Mouse (Mus musculus) B cell, adult 2 months (primary cell): ENCODE data around the gene Snx29.
A peak's percentile ranks its signal among the peaks of the same experiment; 100 is the strongest.
"Not testable (repeated sequence)": the region's sequence is repeated elsewhere in the genome, so short reads cannot be mapped to it uniquely, and the experiment has no call there.

ENCODE experiments used
- DNase-seq, 2 experiments: peaks; one replicate each; pipeline ENCODE4 v3.0.0; 2022

Snx29 gene

DNA sequence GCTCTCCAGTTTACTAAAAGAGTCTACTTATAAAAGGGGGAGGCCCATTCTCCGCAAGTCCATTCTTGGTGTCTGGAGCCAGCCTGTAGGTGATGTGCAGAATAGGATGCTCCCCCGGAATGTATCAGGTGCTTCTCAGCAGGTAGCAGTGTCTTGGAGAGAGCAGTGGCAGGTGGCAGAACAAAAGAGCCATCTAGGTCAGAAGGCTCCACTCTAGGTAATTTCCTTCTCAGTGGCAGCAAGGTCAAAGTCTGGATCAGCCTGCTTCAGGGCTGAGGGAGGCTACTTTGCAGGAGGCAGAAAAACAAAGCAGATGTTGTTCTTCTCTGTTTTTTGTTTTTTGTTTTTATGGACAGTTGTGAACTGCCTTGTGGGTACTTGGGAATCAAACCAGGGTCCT, 37.9 kb downstream of the Snx29 start:
- not testable (repeated sequence) for DNase-seq

DNA sequence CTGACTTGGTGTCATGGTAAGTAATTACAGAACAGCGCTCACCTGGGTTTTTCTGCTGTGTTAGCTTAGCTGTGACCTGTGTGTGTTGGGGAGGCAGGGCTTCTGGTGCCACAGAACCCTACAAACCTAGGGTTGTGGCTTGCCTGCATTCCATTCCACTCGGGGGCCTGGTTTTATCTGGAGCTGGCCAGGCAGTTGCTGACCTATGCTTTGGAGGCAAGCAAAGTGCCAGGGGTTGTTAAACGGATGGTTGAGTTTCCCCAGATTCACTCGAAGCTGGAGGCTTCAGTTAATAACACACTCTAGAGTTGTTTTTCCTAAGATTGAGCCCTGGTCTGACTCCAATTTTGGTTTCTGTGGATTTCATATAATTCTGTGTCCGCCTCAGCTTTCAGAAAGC, 42.9 kb downstream of the Snx29 start:
- no peak for DNase-seq

DNA sequence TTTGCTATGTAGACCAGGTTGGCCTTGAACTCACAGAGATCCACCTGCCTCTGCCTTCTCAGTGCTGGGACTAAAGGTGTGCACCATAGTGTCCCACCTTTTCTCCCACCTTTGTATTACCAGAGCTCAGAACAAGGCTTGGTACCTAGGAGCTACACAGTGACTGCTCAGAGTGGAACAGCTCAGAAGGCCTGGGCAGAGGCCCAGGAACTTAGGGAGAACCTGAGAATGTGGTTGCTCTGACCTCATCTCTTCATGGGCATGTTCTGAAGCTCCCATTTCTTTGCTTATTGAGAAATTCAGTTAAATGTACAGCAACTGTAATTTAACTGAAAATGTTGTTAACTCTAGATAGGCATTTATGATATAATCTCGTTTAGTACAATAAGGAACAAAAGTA, 44.1 kb downstream of the Snx29 start:
- no peak for DNase-seq

DNA sequence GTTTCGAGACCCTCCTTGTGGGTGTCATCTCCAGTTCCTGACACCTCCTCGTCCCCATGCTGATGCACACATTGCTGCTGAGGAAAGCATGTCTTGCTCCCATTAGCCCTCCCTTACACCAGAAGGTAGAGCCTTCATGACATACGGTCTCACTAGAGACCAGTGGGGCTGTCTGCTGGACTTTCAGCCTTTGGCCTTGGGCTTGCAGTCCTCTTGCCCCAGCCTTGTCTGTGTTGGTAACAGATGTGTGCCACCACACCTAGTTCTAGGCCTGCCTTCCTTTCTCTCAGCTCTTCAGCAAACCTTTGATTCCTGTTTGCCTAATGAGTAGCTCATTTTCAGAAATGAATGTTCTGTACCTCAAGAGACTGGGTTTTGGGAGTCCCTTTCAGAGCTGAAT, 45.7 kb downstream of the Snx29 start:
- DNase-seq: no peak

DNA sequence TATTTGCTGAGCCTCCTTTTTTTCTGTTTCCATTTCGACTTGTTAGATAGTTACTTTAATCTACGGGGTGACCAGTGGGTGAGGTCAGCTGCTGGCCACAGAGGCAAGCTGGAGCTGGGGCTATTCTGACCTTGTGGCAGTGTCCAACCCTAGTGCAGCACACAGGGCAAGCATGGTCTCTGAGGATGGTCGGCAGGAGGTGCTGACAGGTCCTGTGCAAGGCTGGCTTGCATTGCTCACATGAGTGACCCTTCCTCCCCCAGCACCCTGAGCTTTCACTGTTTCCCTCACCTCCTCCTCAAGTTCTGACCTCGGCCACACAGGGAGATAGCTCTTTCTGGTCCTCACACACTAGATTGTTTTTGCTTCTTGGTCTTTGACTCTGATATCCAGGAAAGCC, 46.5 kb downstream of the Snx29 start:
- no peak for DNase-seq

DNA sequence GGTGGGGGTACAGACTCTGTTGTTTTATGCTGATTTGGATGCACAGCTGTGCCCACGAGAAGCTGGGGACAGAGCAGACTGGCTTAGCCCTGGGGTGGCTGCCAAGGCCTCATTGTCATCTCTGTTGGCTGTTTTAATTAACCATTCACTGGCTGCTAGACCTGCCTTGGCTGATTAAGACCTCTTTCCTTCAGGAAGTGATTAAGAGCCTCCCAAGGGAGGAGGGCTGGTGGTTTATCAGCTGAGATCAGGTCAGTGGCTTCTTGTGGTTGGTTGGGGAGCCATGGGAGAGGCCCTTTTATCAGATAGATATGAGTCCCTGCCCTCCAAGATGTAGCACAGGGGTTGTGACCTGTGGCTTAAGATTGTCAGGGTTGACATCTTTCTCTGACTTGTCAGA, 46.9 kb downstream of the Snx29 start:
- no peak for DNase-seq

DNA sequence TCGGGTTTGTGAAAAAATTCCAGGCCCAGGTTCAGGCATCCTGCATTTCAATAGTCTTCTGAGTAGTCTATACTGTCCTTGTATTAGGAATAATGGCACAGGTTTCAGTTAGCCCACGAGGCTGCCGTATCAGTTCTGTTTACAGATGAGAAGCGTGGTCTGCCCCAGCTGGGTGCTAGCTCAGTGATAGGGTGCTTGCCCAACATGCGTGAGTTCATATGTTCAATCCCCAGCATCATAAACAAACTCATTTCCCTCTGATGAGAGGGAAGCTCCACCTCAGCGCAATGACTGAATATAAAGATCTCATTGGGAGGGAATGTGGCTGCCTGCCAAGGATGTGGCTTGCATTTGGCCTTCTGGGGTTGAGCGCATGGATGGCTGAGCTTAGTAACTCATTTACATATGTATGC, 47.4 kb downstream of the Snx29 start:
- peak in 1 of 2 experiments; percentile 22 for DNase-seq

DNA sequence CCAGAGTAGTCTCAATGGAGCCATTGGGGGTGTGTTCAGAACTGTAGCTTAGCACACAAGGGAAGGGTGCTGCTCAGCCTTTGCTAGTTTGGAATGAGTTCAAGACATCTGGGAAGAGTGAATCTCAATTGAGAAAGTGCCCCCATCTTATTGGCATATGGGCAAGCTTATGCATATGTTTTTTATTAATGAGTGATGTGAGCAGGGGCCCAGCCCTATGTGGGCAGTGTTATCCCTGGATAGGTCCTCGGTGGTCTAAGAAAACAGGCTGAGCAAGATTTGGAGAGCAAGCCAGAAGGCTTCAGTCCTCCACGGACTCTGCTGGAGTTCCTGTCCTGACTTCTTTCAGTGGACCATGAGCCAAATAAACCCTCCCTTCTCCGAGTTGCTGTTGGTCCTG, 56.6 kb downstream of the Snx29 start:
- no peak for DNase-seq

DNA sequence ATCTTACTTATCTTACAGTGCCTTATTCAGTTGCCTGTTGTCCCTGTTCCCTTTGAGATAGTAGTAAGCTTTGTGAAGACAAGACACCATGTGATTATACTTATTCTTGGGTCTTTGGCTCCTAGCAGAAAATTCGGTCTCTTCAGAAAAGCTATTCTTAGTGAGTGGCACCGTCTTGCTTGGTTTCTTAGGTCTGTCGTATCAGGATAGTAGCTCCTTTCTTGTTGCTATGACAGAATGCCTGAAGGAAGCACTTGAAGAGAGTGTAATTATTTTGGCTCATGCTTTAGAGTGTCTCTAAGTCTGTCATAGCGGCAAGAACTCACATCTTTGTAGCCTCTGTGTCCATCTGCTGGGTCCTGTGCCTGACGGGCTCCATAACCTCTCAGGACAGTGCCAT, 57.3 kb downstream of the Snx29 start:
- DNase-seq: no peak

DNA sequence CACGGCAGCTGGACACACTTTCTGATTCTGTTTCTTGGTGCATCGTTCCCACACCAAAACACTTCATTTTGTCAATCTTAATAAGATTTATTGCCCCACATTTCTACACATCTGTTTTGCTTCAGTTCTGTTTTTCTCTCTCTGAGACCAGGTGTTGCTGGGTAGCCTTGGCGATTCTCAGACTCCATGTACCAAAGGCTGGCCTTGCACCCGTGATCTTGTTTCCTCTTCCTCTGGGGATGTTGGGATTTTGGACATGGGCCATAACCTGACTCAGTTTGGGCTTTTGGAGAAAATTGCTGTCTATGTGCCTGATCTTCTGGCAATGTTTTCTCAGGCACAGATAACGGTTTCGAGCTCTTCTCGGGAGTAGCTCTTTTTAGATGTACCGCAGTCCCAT, 58.2 kb downstream of the Snx29 start:
- no peak for DNase-seq

DNA sequence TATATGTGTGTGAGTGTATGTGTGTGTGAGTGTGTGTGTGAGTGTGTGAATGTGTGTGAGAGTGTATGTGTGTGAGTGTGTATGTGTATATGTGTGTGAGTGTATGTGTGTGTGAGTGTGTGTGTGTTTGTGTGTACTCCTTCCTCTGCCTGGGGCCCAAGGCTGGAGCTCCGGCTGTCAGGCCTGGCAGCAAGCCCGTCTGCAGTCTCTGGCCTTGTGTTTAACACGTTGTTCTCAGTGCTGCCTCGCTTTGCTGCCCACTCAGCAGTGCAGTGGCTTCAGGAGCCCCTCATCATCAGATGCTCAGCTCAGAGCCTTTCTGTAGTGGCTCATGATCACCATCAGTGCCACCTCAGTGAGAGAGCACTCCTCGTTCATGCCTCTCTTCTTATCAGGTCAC, 61.7 kb downstream of the Snx29 start:
- no peak for DNase-seq

DNA sequence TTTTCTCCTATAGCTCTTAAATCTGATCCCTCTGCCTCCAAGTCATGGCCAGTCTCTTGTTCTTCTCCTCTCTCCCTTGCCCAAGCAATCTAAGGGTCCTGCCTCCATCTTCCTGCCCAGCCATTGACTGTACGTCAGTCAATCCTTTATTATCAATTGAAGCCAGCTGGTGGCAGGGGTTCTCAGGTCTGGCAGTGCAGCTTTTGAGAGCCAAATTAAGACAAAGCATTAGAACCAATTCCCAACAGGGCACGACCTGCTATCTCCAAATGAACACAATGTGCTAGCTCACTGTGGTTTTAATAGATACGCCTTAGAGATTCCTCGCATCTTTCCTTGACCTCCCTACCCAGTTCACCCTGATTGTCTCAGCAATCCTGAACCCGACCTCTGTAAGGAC, 62.4 kb downstream of the Snx29 start:
- no peak for DNase-seq

DNA sequence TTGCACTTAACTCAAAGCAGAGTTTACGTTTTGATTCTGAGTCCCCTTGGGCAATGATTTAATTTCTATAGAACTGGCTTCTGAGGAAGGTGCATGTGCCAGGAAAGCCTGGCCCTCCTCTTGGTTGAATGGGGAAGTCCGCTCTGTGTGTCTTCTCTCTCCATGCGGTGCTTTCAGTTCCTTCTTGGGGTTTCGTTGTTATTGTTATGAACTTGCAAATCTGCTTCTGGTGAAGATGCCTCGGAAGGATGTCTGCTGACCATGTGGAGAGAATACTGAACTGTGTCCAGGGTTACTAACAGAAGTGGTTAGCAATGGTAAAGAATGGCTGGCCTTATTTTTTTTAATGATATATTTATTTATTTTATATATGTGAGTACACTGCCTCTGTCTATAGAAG, 63.1 kb downstream of the Snx29 start:
- peak; percentile 77 to 82 for DNase-seq

DNA sequence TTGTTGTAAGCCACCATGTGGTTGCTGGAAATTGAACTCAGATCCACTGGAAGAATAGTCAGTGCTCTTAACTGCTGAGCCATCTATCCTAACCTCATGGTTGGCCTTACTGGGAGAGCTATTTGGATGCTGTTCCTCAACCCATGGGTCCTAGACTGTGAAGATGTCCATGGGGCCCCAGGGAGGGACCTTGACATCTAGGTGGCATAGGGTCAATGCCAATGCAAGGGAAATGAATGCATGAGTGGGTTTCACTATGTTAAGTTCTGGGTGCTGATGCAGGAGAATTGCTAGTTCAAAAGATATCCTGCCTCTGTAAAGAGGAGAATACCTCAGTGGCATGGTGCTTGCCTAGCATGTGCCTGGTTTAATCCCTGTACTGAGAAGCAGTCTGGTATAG, 63.5 kb downstream of the Snx29 start:
- peak; percentile 50 to 56 for DNase-seq

DNA sequence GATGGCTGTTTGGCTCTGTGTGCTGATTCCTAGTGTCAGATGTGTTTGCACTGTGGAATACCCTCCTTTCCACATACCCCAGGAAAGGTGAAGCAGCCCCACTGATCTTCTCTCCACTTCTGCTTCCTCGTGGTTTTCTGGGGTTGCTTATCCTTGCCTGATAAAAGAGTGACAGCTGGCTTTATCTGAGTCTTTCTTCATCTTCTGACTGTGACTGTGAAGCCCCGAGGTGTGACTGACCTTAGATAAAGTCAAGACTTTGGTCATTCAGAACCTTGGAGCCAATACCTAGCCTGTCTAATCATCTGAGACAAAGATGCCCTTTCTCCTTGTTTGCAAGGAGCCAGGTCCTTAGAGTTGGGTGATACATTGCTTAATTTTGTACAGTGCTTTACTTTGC, 65.4 kb downstream of the Snx29 start:
- peak in 1 of 2 experiments; percentile 28 for DNase-seq

DNA sequence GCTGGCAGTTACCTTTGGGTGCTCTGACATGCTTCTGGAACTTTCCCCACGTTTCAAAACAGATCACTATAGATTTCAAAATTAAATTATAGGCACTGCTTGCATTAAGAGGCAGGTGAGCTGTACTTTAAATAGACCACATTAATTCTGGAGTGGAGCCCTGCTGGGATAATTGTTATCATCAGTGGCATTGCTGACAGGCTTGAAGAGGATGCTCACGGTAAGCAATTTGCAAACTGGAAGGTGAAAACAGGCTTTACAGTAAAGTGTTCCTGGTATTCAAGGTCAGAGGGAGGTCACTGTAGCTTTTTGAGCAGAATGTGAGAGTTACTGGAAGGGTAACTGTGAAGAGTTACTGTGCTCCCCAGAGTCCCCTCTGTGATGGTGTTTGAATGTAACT, 66.6 kb downstream of the Snx29 start:
- no peak for DNase-seq

DNA sequence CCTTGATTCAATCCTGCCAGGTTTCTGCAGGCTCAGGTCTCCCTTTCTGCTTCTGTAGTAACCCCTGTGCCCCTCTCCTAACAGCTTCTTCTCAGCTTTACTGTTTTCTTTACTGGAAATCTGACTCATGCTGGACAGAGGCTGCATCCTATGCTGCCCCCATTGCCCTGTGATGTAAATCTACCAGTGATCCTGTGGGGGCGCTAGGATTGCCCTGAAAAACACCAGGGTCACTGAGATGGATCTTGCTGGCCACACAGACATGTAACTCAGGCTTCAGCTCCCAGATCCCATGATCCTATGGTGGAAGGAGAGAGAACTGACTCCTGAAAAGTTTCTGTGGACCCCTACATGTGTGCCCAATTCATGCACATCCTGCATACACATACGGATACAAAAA, 73.9 kb downstream of the Snx29 start:
- DNase-seq: no peak

DNA sequence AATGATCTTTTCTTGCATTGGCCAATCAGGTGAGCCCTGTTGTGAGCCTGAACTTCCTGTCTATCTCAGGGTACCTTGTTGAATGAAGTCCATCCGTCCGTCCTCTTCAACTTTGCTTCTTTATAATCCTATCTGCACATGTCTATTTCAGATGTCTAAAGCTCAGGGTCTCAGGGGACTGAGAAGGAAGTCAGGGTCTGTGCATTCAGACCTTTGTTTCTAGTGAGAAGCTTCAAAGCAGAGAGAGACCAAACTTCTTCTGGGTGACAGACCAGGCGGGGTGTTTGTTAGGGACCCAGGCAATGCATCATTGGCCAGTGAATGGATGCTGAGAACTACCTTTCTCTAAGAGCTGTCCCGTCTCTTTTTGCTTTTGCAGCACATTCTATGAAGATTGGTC, 76.7 kb downstream of the Snx29 start:
- DNase-seq: peak in 1 of 2 experiments; percentile 58

DNA sequence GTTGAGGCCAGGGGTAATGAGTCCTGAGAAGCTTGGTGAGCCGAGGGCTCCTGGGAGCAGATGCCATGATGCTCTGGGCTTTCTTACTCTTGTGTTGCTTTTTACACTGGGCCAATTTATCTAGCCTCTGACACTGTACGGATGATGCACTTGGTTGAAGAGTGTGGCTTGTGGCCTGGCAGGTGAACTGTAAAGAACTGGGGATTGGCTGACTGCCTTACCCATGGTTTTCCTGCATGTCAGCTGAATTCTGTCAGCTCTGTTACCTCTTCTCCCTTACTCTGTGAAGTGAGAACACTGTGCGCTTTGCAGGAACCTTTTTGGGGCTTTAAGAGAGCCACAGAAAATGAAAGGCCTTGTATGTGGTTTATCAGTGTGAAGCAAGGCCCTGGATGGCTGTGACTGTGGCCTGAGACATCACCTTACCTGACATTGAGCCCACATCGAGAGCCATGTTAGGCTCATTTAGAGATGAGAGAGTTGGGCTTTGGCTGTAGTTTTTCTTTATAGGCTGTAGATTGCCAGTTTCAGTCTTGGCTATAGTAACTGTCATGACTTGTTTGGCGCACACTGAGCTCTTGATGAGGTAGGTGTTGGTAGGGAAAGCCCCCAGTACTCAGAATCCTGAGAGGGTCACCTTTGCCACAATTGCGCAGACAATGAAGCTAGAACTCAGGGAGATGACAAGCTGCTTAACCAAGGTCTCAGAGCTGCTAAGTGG, 77.3 kb downstream of the Snx29 start:
- peak; percentile 50 to 52 for DNase-seq

DNA sequence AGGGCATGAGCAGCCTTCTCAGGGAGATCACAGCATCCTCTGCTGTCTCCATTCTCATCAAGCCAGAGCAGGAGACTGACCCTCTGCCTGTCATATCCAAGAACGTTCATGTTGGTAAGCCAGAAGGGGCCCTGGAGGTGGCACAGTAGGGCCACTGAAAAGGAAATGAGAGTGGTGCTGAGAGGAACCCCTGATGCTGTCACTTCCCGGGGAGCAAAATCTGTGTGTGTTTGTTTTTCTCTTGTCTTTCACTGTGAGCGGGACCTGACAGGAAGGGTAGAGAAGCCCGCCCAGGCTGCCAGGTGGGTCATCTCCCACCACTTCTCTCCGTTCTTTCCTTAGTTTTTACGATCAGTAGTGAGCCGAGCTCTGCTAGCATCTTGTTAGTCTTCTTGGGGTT, 78.2 kb downstream of the Snx29 start:
- peak; percentile 50 for DNase-seq

DNA sequence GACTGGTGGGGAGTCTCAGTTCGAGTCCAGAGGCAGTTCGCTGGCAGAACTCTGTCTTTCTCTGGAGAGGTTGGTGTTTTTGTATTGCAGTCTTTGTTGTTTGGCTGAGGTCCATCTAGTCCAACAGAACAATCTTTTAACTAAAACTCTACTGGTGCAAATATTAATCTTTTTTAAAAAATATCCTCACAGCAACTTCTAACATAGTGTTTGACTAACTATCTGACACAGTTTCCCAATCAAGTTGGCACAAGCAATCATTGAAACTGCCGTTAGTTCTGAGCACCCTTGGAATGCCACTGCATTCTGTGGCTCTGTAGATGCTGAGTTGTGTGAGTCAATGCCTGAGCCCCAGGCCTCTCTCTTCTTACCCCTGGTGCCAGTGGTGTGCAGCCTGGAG, 82.5 kb downstream of the Snx29 start:
- DNase-seq: no peak

DNA sequence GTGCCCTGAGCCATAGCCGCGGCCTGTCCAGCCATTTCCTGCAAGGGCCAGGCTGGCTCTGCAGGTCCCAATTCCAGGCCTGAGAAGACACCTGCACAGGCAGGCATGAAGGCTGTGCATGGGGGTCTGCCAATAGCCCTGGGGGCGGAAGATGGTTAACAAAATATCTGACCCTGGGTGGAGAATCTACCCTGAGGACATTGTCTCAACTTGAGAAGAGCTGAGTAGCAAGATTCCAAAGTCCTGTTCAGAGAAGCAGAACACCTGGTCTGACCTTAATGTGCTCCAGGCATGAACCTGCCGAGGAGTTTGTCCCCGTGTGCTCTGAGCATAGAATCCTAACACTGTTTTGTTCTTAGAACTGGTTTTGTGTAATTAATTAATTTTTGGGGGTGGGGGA, 83.5 kb downstream of the Snx29 start:
- no peak for DNase-seq

DNA sequence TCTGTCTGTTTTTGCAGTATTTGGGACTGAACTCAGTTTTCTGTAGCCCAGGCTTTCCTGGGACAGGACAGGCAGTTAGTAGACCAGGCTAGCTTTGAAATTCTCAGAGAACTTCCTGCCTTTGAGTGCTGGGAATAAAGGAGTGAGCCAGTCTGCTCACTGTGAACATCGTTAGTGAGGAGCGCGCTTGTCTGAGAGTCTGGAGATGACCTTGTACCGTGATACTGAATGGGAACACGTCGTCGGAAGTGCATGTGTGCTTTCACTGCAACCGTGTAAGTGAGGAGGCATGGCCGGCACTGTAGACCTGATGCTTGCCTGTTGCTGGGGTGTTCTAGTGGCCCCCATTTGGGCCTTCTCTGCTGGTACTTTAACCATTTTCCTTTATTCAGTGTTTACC, 83.9 kb downstream of the Snx29 start:
- no peak for DNase-seq

DNA sequence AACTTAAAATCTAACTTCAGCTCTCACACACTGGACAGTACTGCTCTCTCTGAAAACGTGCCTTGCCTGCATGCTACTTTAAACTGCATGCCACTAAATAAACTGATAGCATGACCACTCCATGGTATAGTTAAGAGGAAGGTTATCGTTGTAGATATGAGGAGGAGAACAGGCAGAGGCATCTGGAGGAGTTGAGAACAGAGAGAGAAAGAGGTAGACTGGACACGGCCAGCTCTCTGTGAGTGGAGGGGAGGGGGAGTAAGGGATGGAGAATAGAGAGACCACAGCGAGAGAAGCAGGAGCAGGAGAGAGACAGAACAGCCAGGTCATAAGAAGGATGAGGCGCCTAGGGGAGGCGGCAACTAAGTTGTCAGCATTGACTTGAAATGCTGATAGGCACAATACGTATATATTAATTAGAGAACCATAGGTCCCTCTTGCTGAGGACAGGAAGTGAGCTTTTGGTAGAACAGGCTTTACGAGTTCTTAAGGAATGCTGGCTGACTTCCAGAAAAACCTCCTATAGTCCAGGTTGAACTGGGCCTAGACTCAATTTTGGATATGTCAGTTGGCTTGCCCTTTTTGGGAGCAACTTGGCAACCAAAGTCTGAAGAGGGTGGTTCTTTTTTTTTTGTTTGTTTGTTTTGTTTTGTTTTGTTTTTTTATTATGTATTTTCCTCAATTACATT, 85.4 kb downstream of the Snx29 start:
- no peak for DNase-seq

DNA sequence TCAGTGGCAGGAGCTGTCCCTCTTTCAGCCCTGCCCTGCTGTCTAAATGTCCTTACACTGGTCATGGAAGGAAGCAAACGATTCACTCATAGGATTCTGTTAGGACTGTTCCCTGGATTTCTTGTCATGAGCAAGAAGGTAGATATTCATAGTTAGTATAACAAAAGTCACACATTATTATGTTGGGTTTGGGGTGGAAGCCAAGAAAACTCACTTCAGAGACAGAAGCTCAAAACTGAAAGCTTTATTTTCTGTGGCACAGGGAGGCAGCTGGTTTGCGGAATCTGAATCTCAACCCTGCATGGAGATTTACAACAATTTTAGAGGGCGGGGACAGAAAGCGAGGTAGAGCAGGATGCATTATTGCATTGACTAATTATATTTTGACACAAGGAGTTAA, 86.0 kb downstream of the Snx29 start:
- no peak for DNase-seq
